Mouse (Mus musculus): ENCODE measurements around the gene Celsr2.

DNA sequence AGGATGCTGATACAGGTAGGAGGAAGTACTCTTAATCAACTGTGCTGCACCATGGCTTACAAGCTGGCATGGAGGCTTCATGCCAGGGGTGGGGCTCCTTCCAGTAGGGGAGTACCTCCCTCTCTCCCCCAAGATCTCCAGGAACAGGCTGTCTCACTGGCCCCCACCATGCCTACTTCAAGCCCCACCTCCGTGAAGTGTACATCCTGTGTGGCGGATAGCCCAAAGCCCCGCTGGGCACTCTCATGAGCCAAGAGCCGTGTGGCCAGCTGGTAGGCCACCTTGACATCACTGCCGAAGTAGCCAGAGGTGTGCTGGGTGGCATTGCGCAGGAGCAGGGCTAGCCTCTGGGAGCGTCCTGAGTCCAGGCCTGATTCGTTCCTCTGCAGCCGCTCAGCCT, 17.1 kb downstream of the Celsr2 start:
- TF ChIP-seq EP300 (IDR thresholded peaks at IDR 0.05; ENCODE audit: low read depth) (no peak), CTCF (IDR thresholded peaks at IDR 0.05; ENCODE audit: low read depth) (no peak)

Measured in liver, postnatal 0 days (tissue).